Mouse (Mus musculus) embryonic facial prominence, embryonic 12.5 days (tissue): ENCODE data around the gene Rab27a. TPM values are rescaled to one million over a fixed set of nuclear protein-coding genes. Genes with fewer than 3 reads are reported as not detected.
A peak's percentile ranks its signal among the peaks of the same experiment; 100 is the strongest.
"Not testable (repeated sequence)": the region's sequence is repeated elsewhere in the genome, so short reads cannot be mapped to it uniquely, and the experiment has no call there.

ENCODE experiments used
- ATAC-seq: fragments of 200-750 bp; cut with Nextera tagmentation; 2 replicates; pipeline ENCODE4 v1.8.0; 2017; ENCODE audit not compliant: insufficient number of reproducible peaks, insufficient read depth, low FRiP score, low TSS enrichment
- H3K27ac ChIP-seq: fragments of 300-500 bp; sonication (generic); 2 replicates; pipeline ENCODE4 v1.5.1; 2016; ENCODE audit warnings: mild to moderate bottlenecking
- H3K27me3 ChIP-seq: fragments of 300-500 bp; sonication (generic); 2 replicates; pipeline ENCODE4 v1.6.1; 2016; ENCODE audit warnings: mild to moderate bottlenecking, moderate library complexity
- H3K36me3 ChIP-seq: fragments of 300-500 bp; sonication (generic); 2 replicates; pipeline ENCODE4 v1.6.1; 2016; ENCODE audit warnings: mild to moderate bottlenecking
- H3K4me1 ChIP-seq: fragments of 300-500 bp; sonication (generic); 2 replicates; pipeline ENCODE4 v1.6.1; 2016
- H3K4me2 ChIP-seq: fragments of 300-500 bp; sonication (generic); replicated peaks from 2 replicates; pipeline ENCODE4 v1.6.1; 2016; ENCODE audit warnings: mild to moderate bottlenecking, moderate library complexity
- H3K4me3 ChIP-seq: fragments of 300-500 bp; sonication (generic); 2 replicates; pipeline ENCODE4 v1.5.1; 2016; ENCODE audit warnings: mild to moderate bottlenecking
- H3K9ac ChIP-seq: fragments of 300-500 bp; sonication (generic); 2 replicates; pipeline ENCODE4 v1.6.1; 2016; ENCODE audit warnings: mild to moderate bottlenecking, moderate library complexity
- H3K9me3 ChIP-seq: fragments of 300-500 bp; sonication (generic); 2 replicates; pipeline ENCODE4 v1.6.1; 2016; ENCODE audit warnings: mild to moderate bottlenecking, moderate library complexity
- WGBS: fragments of 180-500 bp; shearing (Covaris S2); methylation state at CpG from one replicate; pipeline ENCODE4 v1.1.7; 2016; 5-methylcytosine and 5-hydroxymethylcytosine counted together
- polyA plus RNA-seq: library from polyadenylated mRNA; unstranded; fragments of >200 nt; fragmentation: Nextera tagmentation; extraction: Ambion mirVana; gene quantifications from 2 replicates; pipeline ENCODE4 v1.2.1, GENCODE M21; 2016

The Rab27a gene
- polyA plus RNA-seq, 1 experiment from 2014 or later: 8.9 TPM

DNA sequence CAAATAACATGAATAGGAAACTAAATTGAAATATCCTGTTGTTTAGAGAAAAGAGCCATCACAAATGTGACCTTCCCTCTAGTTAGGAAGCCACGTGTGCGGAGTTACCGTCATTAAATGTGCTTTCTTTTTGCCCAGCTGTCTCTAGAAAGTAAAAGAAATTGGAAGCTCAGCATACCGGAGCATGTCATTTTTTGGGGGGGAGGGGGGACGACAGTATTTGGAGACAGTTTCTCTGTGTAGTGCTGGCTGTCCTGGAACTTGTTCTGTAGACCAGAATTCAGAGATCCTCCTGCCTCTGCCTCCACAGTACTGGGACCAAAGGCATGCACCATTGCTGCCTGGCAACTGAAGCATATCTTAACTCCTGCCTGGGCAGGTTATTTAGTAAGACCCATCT lies 56.9 kb downstream of the Rab27a start, which contains the start of gene Khdc3:
TSS of gene Khdc3 (plus strand) at position 301 of the 400 bp plus-strand sequence.
- 85% methylated on average over 5 of the region's 5 CpGs for WGBS
- Histone ChIP-seq H3K27me3 (peaks cover 36% of the 10 kb centered on the region), H3K9me3 (no peaks in the 10 kb centered on the region), H3K4me3 (no peak within 1 kb of the TSS), H3K4me2 (no peak within 1 kb of the TSS), H3K9ac (no peak within 1 kb of the TSS), H3K36me3 (no peaks in the 10 kb centered on the region), H3K4me1 (0 out of 2 replicates have a peak, but pooled peaks cover 8% of the 10 kb centered on the region), H3K27ac (no peak within 1 kb of the TSS)
- no peak for ATAC-seq

DNA sequence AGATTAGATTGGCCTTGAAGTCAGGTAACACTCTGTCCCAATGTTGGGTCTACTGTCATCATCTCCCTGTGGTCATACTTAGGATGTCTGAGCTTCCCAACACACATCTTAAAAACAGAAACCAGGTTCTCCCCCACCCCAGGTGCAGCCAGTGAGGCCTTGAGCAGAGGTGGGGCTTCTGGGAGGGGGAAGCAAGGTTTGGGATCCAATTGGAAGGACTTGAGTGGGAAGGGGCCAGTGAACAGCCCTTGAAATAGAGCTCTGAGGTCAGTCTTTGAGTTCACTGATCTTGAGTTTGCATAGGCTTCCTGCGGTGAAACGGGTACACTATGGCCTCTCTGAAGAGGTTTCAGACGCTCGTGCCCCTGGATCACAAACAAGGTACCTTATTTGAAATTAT lies 57.5 kb downstream of the Rab27a start, which contains the start of gene Gm20509:
TSS of gene Gm20509 (plus strand) at position 290 of the 400 bp plus-strand sequence.
- WGBS: 94% methylated on average over 4 of the region's 4 CpGs
- Histone ChIP-seq H3K36me3 (no peaks in the 10 kb centered on the region), H3K4me1 (0 out of 2 replicates have a peak, but pooled peaks cover 8% of the 10 kb centered on the region), H3K27ac (no peak within 1 kb of the TSS), H3K4me2 (peak within 1 kb of the TSS; percentile 82), H3K27me3 (peaks cover 36% of the 10 kb centered on the region), H3K9ac (peak within 1 kb of the TSS; percentile 52), H3K4me3 (peak within 1 kb of the TSS; percentile 46), H3K9me3 (no peaks in the 10 kb centered on the region)
- no peak for ATAC-seq

GRCm38 (mm10) chr9:73103159-73103879 lies 58.7 kb downstream of the Rab27a start:
- WGBS: 8% methylated on average over 59 of the region's 60 CpGs
- H3K27me3 ChIP-seq: peaks cover 36% of the 10 kb centered on the region

DNA sequence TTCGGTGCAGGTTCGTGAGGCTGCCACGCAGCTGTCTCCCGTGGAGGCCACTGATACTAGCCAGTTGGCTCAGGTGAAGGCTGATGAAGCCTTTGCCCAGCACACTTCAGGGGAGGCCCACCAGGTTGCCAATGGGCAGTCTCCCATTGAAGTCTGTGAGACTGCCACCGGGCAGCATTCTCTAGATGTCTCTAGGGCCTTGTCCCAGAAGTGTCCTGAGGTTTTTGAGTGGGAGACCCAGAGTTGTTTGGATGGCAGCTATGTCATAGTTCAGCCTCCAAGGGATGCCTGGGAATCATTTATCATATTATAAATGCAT lies 59.2 kb downstream of the Rab27a start:
- Histone ChIP-seq H3K27ac (no peak overlapping the region), H3K4me2 (peak overlapping the region; percentile 82), H3K4me1 (0 out of 2 replicates have a peak, but pooled peaks cover 8% of the 10 kb centered on the region), H3K4me3 (peak overlapping the region; percentile 46), H3K9me3 (no peaks in the 10 kb centered on the region), H3K36me3 (no peaks in the 10 kb centered on the region), H3K27me3 (peaks cover 36% of the 10 kb centered on the region), H3K9ac (peak overlapping the region; percentile 52; the same call in 1 of the 2 replicates)
- ATAC-seq: no peak
- WGBS: 52% methylated on average over 5 of the region's 5 CpGs

More at GRCm38 (mm10) chr9:73103159-73103879, 58.7 kb downstream of the Rab27a start:
- Histone ChIP-seq H3K4me2 (peak overlapping the region; percentile 82), H3K9ac (peak overlapping the region; percentile 52), H3K27ac (no peak overlapping the region), H3K36me3 (no peaks in the 10 kb centered on the region), H3K4me3 (peak overlapping the region; percentile 46), H3K9me3 (no peaks in the 10 kb centered on the region), H3K4me1 (0 out of 2 replicates have a peak, but pooled peaks cover 8% of the 10 kb centered on the region)
- peak; percentile 56; the same call in 1 of the 2 replicates for ATAC-seq

DNA sequence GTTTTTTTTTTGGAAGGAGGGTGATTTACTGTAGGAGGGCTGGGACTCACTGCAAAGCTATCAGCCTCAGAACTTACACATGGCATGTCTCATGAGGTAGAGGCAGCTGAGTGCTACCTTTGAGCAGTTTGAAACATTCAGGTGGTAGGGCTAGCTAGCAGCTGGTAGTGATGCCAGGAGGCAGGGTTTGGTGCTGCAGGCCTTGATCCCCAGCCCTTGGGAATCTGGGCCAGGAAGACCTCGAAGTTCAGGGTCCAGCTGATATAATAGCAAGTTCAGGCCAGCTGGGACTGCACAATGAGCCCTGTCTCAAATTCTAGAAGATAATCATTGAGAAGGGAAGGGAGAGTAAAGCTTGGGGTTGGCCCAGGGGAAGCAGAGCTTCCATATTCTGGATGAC lies 60.5 kb downstream of the Rab27a start:
- H3K9ac ChIP-seq: no peak overlapping the region
- H3K27me3 ChIP-seq: peaks cover 36% of the 10 kb centered on the region
- WGBS: 65% methylated on average over 1 of the region's 1 CpGs

DNA sequence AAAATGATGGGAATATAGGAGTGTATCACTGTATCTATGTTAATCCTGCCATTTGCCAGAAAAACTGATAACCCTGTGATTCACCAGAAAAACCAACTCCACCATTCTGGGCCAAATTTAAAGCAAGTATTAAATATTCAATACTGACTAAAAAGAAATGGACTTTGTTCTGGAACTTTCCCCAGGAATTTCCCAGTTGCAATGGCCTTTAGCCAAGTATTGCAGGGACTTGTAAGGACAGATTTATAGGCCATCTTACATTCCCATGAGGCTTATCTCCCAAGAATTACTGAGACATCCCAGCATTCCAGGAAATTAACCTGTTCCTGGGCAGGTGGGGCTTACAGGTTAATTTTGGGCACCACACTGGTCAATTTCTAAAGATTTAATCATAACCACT lies 61.1 kb downstream of the Rab27a start:
- Histone ChIP-seq H3K9ac (no peak overlapping the region), H3K36me3 (no peaks in the 10 kb centered on the region), H3K4me1 (0 out of 2 replicates have a peak, but pooled peaks cover 8% of the 10 kb centered on the region), H3K4me3 (no peak overlapping the region), H3K4me2 (no peak overlapping the region), H3K27me3 (peaks cover 36% of the 10 kb centered on the region), H3K9me3 (no peaks in the 10 kb centered on the region), H3K27ac (no peak overlapping the region)
- no peak for ATAC-seq

More for the DNA sequence above, 60.5 kb downstream of the Rab27a start:
- Histone ChIP-seq H3K9me3 (no peaks in the 10 kb centered on the region), H3K4me2 (no peak overlapping the region), H3K4me1 (0 out of 2 replicates have a peak, but pooled peaks cover 8% of the 10 kb centered on the region), H3K36me3 (no peaks in the 10 kb centered on the region), H3K4me3 (no peak overlapping the region), H3K27ac (no peak overlapping the region)
- ATAC-seq: no peak

GRCm38 (mm10) chr9:73112919-73113906 lies 68.6 kb downstream of the Rab27a start, which contains the start of gene Rsl24d1:
Gene Rsl24d1, plus strand, starts transcription at chr9:73113426.
- H3K9ac ChIP-seq: peak within 1 kb of the TSS; percentile 75
- H3K9me3 ChIP-seq: no peaks in the 10 kb centered on the region
- H3K4me3 ChIP-seq: peak within 1 kb of the TSS; percentile 98
- peaks cover 30% of the 10 kb centered on the region for H3K36me3 ChIP-seq
- H3K4me1 ChIP-seq: 0 out of 2 replicates have a peak, but pooled peaks cover 3% of the 10 kb centered on the region
- H3K4me2 ChIP-seq: peak within 1 kb of the TSS; percentile 72
- peak within 1 kb of the TSS; percentile 81 for H3K27ac ChIP-seq
- WGBS: under 1% methylated on average over 64 of the region's 64 CpGs
- peak; percentile 93 for ATAC-seq
- H3K27me3 ChIP-seq: no peaks in the 10 kb centered on the region

GRCm38 (mm10) chr9:73116704-73117103 lies 72.0 kb downstream of the Rab27a start:
- H3K4me2 ChIP-seq, H3K9me3 ChIP-seq, H3K9ac ChIP-seq, H3K27me3 ChIP-seq, H3K4me1 ChIP-seq, H3K27ac ChIP-seq, H3K4me3 ChIP-seq, ATAC-seq: not testable (repeated sequence)
- peaks cover 54% of the 10 kb centered on the region for H3K36me3 ChIP-seq
- 89% methylated on average over 6 of the region's 6 CpGs for WGBS

GRCm38 (mm10) chr9:73118012-73118411 lies 73.4 kb downstream of the Rab27a start:
- no peak overlapping the region for H3K9ac ChIP-seq
- H3K27ac ChIP-seq: no peak overlapping the region
- no peak overlapping the region for H3K4me2 ChIP-seq
- no peaks in the 10 kb centered on the region for H3K9me3 ChIP-seq
- H3K36me3 ChIP-seq: peaks cover 58% of the 10 kb centered on the region
- no peak overlapping the region for H3K4me3 ChIP-seq
- WGBS: 78% methylated on average over 4 of the region's 4 CpGs
- H3K4me1 ChIP-seq: 0 out of 2 replicates have a peak, but pooled peaks cover 3% of the 10 kb centered on the region
- H3K27me3 ChIP-seq: no peaks in the 10 kb centered on the region
- no peak for ATAC-seq

DNA sequence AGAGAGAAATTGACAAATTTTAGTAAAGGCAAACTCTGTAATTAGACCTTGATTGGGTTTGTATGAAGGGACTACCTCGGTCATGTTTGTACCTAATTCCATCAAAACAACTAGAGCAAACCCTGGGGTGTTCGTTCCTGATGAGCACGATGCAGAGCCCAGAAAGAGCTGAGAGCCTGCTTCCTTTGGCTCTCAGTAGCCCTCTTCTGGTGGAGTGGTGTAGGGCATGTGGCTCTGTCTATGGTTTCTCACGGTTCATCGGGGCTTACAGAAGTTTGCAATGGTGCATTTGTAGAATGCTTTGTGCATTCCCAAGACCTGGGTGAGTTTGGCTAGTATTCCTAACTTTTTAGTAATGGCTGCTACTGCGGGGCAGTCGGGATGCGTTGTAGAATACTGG lies 77.1 kb downstream of the Rab27a start:
- WGBS: 81% methylated on average over 8 of the region's 8 CpGs
- no peaks in the 10 kb centered on the region for H3K27me3 ChIP-seq
- no peaks in the 10 kb centered on the region for H3K9me3 ChIP-seq
- no peaks in the 10 kb centered on the region for H3K4me1 ChIP-seq
- no peak overlapping the region for H3K9ac ChIP-seq
- no peak for ATAC-seq
- no peak overlapping the region for H3K4me2 ChIP-seq
- H3K4me3 ChIP-seq: no peak overlapping the region
- H3K27ac ChIP-seq: no peak overlapping the region
- H3K36me3 ChIP-seq: peaks cover 72% of the 10 kb centered on the region

GRCm38 (mm10) chr9:73125043-73125570 lies 80.5 kb downstream of the Rab27a start:
- no peak for ATAC-seq
- H3K4me2 ChIP-seq: no peak overlapping the region
- H3K9me3 ChIP-seq: no peaks in the 10 kb centered on the region
- H3K27ac ChIP-seq: no peak overlapping the region
- H3K4me1 ChIP-seq: no peaks in the 10 kb centered on the region
- 90% methylated on average over 8 of the region's 8 CpGs for WGBS
- no peak overlapping the region for H3K4me3 ChIP-seq
- H3K36me3 ChIP-seq: peaks cover 73% of the 10 kb centered on the region
- no peaks in the 10 kb centered on the region for H3K27me3 ChIP-seq
- no peak overlapping the region for H3K9ac ChIP-seq
